Mouse (Mus musculus) thymus, adult 2 months (tissue): ENCODE data around the gene Ank3.

Source experiments
- CTCF ChIP-seq: fragments of 200-500 bp; IDR thresholded peaks from 2 replicates; pipeline ENCODE4 v1.5.1; 2012; ENCODE audit warnings: mild to moderate bottlenecking, control low read depth, low read length, moderate library complexity, borderline replicate concordance; ENCODE audit not compliant: control insufficient read depth, poor library complexity, insufficient read depth; ENCODE audit errors: extremely low read depth
- POLR2A ChIP-seq: fragments of 200-500 bp; IDR thresholded peaks from 2 replicates; pipeline ENCODE4 v1.6.1; 2012; ENCODE audit warnings: mild to moderate bottlenecking, low read length, control low read depth, moderate library complexity; ENCODE audit not compliant: control insufficient read depth, poor library complexity, insufficient read depth; ENCODE audit errors: extremely low read depth

GRCm38 (mm10) chr10:69632885-69633284 lies 234.3 kb downstream of the Ank3 start:
- TF ChIP-seq POLR2A (no peak), CTCF (no peak)
